In genomic region chr6:53954106-53954505, GRCm38 (mm10) we compare ENCODE assay signal across 9 mouse cellular contexts. TPM values are rescaled to one million over a fixed set of nuclear protein-coding genes. Genes with fewer than 3 reads are reported as not detected.
A peak's percentile ranks its signal among the peaks of the same experiment; 100 is the strongest.
DNase-seq lines count a peak whose midpoint lies in the region; ATAC-seq and TF ChIP-seq lines count a peak whose summit lies in the region.
"Had no signal": no experiment of that assay in that cellular context is flagged by ENCODE, and none has a peak within 500 bp of the region (broad histone marks: within the 10 kb centered on the region; RNA-seq: fewer than 3 reads in every experiment).

No protein-coding gene starts in this region.

- peak; percentile 72 for DNase-seq in hindbrain, postnatal 0 days (ENCODE audit: low spot score)
- peak; percentile 58 for DNase-seq in heart, postnatal 0 days (ENCODE audit: low spot score)
- DNase-seq in layer of hippocampus, adult 11-12 months (ENCODE audit: low spot score) = peak; percentile 73
- DNase-seq in yolk sac, embryonic 10.5 days (ENCODE audit: low spot score) = peak; percentile 62
- no peak for DNase-seq in thymus, adult 2 months

- WGBS in hindbrain, postnatal 0 days = 50% methylated on average over 5 of the region's 5 CpGs
- 45% methylated on average over 5 of the region's 5 CpGs for WGBS in hindbrain, embryonic 13.5 days
- 24% methylated on average over 5 of the region's 5 CpGs for WGBS in bone marrow, adult 2 months
- WGBS in heart, postnatal 0 days = 36% methylated on average over 5 of the region's 5 CpGs
- WGBS in lung, embryonic 16.5 days = 22% methylated on average over 5 of the region's 5 CpGs
- WGBS in thymus, adult 2 months = 33% methylated on average over 5 of the region's 5 CpGs

- no peak for TF ChIP-seq POLR2A in bone marrow, adult 2 months (IDR thresholded peaks at IDR 0.05; ENCODE audit: borderline replicate concordance, control insufficient read depth, low read depth, low read length)
- TF ChIP-seq POLR2A in thymus, adult 2 months (IDR thresholded peaks at IDR 0.05; ENCODE audit: control insufficient read depth, extremely low read depth, insufficient read depth, low read length, poor library complexity) = no peak

- 0 out of 2 replicates have a peak, but pooled peaks cover 4% of the 10 kb centered on the region for H3K4me1 ChIP-seq in hindbrain, postnatal 0 days (ENCODE audit: insufficient read depth, low read length)
- H3K4me1 ChIP-seq in hindbrain, embryonic 13.5 days (replicated peaks) = peaks cover 19% of the 10 kb centered on the region
- no peaks in the 10 kb centered on the region for H3K4me1 ChIP-seq in bone marrow, adult 2 months (ENCODE audit: control insufficient read depth, insufficient read depth, low read length)
- no peaks in the 10 kb centered on the region for H3K4me1 ChIP-seq in heart, postnatal 0 days (ENCODE audit: control insufficient read depth, insufficient read depth)
- peaks cover 28% of the 10 kb centered on the region for H3K4me1 ChIP-seq in lung, embryonic 16.5 days (replicated peaks; ENCODE audit: control insufficient read depth, insufficient read depth, low read length)
- H3K4me1 ChIP-seq in thymus, adult 2 months (replicated peaks; ENCODE audit: control insufficient read depth, insufficient read depth, low read length) = peaks cover 7% of the 10 kb centered on the region; the same call in 1 of the 2 replicates

- no peak for TF ChIP-seq EP300 in heart, postnatal 0 days (IDR thresholded peaks at IDR 0.05; ENCODE audit: low read depth)

- no peak overlapping the region for H3K4me3 ChIP-seq in hindbrain, postnatal 0 days (ENCODE audit: low read length)
- no peak overlapping the region for H3K4me3 ChIP-seq in hindbrain, embryonic 13.5 days
- H3K4me3 ChIP-seq in bone marrow, adult 2 months (replicated peaks; ENCODE audit: control insufficient read depth, low read depth, low read length) = no peak overlapping the region
- no peak overlapping the region for H3K4me3 ChIP-seq in heart, postnatal 0 days (ENCODE audit: low read depth, low read length)
- H3K4me3 ChIP-seq in lung, embryonic 16.5 days (ENCODE audit: low read length) = no peak overlapping the region
- H3K4me3 ChIP-seq in thymus, adult 2 months (ENCODE audit: control insufficient read depth, insufficient read depth, low read length) = no peak overlapping the region

- no peak overlapping the region for H3K4me2 ChIP-seq in hindbrain, postnatal 0 days (ENCODE audit: low read depth, low read length)
- H3K4me2 ChIP-seq in hindbrain, embryonic 13.5 days = no peak overlapping the region
- H3K4me2 ChIP-seq in heart, postnatal 0 days (ENCODE audit: low read depth, low read length) = no peak overlapping the region
- H3K4me2 ChIP-seq in lung, embryonic 16.5 days (ENCODE audit: low read depth, low read length) = no peak overlapping the region

- no peaks in the 10 kb centered on the region for H3K36me3 ChIP-seq in hindbrain, postnatal 0 days (ENCODE audit: insufficient read depth, low read length)
- no peaks in the 10 kb centered on the region for H3K36me3 ChIP-seq in hindbrain, embryonic 13.5 days
- no peaks in the 10 kb centered on the region for H3K36me3 ChIP-seq in heart, postnatal 0 days (replicated peaks; ENCODE audit: control insufficient read depth, insufficient read depth, low read length)
- H3K36me3 ChIP-seq in lung, embryonic 16.5 days (ENCODE audit: control insufficient read depth, insufficient read depth, low read length) = no peaks in the 10 kb centered on the region
- H3K36me3 ChIP-seq in thymus, adult 2 months (ENCODE audit: control insufficient read depth, insufficient read depth, low read length) = no peaks in the 10 kb centered on the region

- peak; percentile 76 for TF ChIP-seq CTCF in hindbrain, postnatal 0 days (IDR thresholded peaks at IDR 0.05; ENCODE audit: low read depth)
- peak; percentile 26; the same call in 1 of the 2 replicates for TF ChIP-seq CTCF in bone marrow, adult 2 months (IDR thresholded peaks at IDR 0.05; ENCODE audit: control insufficient read depth, insufficient read depth, low read length)
- peak; percentile 77 for TF ChIP-seq CTCF in heart, postnatal 0 days (IDR thresholded peaks at IDR 0.05; ENCODE audit: low read depth)
- no peak for TF ChIP-seq CTCF in thymus, adult 2 months (IDR thresholded peaks at IDR 0.05; ENCODE audit: borderline replicate concordance, control insufficient read depth, extremely low read depth, insufficient read depth, low read length, poor library complexity)

- no peak overlapping the region for H3K27ac ChIP-seq in hindbrain, postnatal 0 days
- no peak overlapping the region for H3K27ac ChIP-seq in hindbrain, embryonic 13.5 days
- no peak overlapping the region for H3K27ac ChIP-seq in bone marrow, adult 2 months (ENCODE audit: control insufficient read depth, insufficient read depth, low read depth, low read length, poor library complexity)
- H3K27ac ChIP-seq in heart, postnatal 0 days (ENCODE audit: low read depth) = no peak overlapping the region
- H3K27ac ChIP-seq in lung, embryonic 16.5 days (ENCODE audit: low read length) = no peak overlapping the region
- no peak overlapping the region for H3K27ac ChIP-seq in thymus, adult 2 months (ENCODE audit: control insufficient read depth, insufficient read depth, low read length)

- H3K9ac ChIP-seq in hindbrain, postnatal 0 days (replicated peaks; ENCODE audit: low read length) = no peak overlapping the region
- H3K9ac ChIP-seq in hindbrain, embryonic 13.5 days = no peak overlapping the region
- H3K9ac ChIP-seq in heart, postnatal 0 days (replicated peaks; ENCODE audit: low read depth, low read length) = no peak overlapping the region
- no peak overlapping the region for H3K9ac ChIP-seq in lung, embryonic 16.5 days (ENCODE audit: low read length)

- H3K27me3 ChIP-seq in hindbrain, postnatal 0 days (ENCODE audit: insufficient read depth, low read length) = no peaks in the 10 kb centered on the region
- peaks cover 5% of the 10 kb centered on the region; the same call in 1 of the 2 replicates for H3K27me3 ChIP-seq in hindbrain, embryonic 13.5 days
- no peaks in the 10 kb centered on the region for H3K27me3 ChIP-seq in heart, postnatal 0 days (ENCODE audit: control insufficient read depth, insufficient read depth, low read length)
- no peaks in the 10 kb centered on the region for H3K27me3 ChIP-seq in lung, embryonic 16.5 days (ENCODE audit: control insufficient read depth, insufficient read depth, low read depth, low read length)
- H3K27me3 ChIP-seq in thymus, adult 2 months (ENCODE audit: control insufficient read depth, insufficient read depth, low read length) = no peaks in the 10 kb centered on the region

- no peaks in the 10 kb centered on the region for H3K9me3 ChIP-seq in hindbrain, postnatal 0 days (ENCODE audit: low read length)
- no peaks in the 10 kb centered on the region for H3K9me3 ChIP-seq in hindbrain, embryonic 13.5 days
- no peaks in the 10 kb centered on the region for H3K9me3 ChIP-seq in heart, postnatal 0 days (replicated peaks; ENCODE audit: control insufficient read depth, low read length)
- no peaks in the 10 kb centered on the region for H3K9me3 ChIP-seq in lung, embryonic 16.5 days (ENCODE audit: control insufficient read depth, low read length)

- ATAC-seq in hindbrain, postnatal 0 days = no peak
- no peak for ATAC-seq in hindbrain, embryonic 13.5 days (ENCODE audit: low FRiP score)
- no peak; the same call in 1 of the 2 replicates for ATAC-seq in heart, postnatal 0 days (ENCODE audit: insufficient read depth, low read depth)
- ATAC-seq in lung, embryonic 16.5 days (ENCODE audit: low read depth) = peak; percentile 47; the same call in 1 of the 2 replicates

RNA-seq across cellular contexts. Expression of gene Cpvl, which starts 24.4 kb away (rescaled TPM):
- total RNA-seq in hindbrain, postnatal 0 days (2014; rRNA removed) = not detected in 2 replicates
- 0.15 and 0.19 TPM in 2 replicates for polyA plus RNA-seq in hindbrain, postnatal 0 days (2015; fragmentation: Nextera tagmentation; extraction: Ambion mirVana)
- polyA plus RNA-seq in hindbrain, embryonic 13.5 days (2015; fragmentation: Nextera tagmentation; extraction: Ambion mirVana) = 0.13 TPM in 1 of 2 replicates, not detected in the other
- polyA plus RNA-seq in bone marrow, adult 2 months (2011; ENCODE audit: insufficient read depth, insufficient read length, low replicate concordance, missing spikeins) = not detected in 2 replicates
- not detected in 2 replicates for total RNA-seq in heart, postnatal 0 days (2014; rRNA removed; ENCODE audit: low replicate concordance)
- 0.08 TPM in 1 of 2 replicates, not detected in the other for polyA plus RNA-seq in heart, postnatal 0 days (2015; fragmentation: Nextera tagmentation; extraction: Ambion mirVana)
- polyA plus RNA-seq in lung, embryonic 16.5 days (2015; fragmentation: Nextera tagmentation; extraction: Ambion mirVana) = 0.10 TPM in 1 of 2 replicates, not detected in the other
- polyA plus RNA-seq in thymus, adult 2 months (2012; rRNA removed) = not detected in 2 replicates
- total RNA-seq: MEL had no signal
